Mouse (Mus musculus) spleen, adult 2 months (tissue): ENCODE results near the gene Gm44805.

Experiments used
- CTCF ChIP-seq: fragments of 200-500 bp; IDR thresholded peaks from 2 replicates; pipeline ENCODE4 v1.5.1; 2011; ENCODE audit warnings: mild to moderate bottlenecking, inconsistent platforms; ENCODE audit not compliant: insufficient read depth, insufficient read length, insufficient replicate concordance; ENCODE audit errors: extremely low read depth
- POLR2A ChIP-seq: fragments of 200-500 bp; IDR thresholded peaks from 2 replicates; pipeline ENCODE4 v1.6.1; 2011; ENCODE audit warnings: low read depth, low read length, inconsistent platforms

DNA sequence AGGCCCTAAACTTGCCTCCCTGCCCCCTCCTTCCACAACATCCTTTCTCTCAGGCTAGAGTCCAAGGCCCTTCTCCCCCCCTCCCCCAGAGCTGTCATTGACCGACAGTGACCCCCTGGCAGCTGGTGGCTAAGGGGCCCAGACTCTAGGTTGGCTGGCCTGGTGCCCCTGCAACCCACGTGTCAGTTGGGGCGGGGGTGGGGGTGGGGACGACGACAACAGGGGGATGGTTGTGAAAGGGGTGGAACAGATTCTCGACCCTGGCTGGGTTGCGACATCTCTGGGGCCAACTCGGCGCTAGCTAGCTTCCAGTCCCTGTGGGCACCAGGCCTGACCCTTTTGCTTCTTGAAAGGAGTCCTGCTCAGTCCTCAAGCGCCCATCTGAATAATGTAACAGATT, 12.2 kb upstream of the Gm44805 start:
- TF ChIP-seq CTCF (no peak), POLR2A (no peak)
